Mouse (Mus musculus): Measurements from ENCODE around the gene Cyp1a2. TPM values are rescaled to one million over a fixed set of nuclear protein-coding genes. Genes with fewer than 3 reads are reported as not detected.
A peak's percentile ranks its signal among the peaks of the same experiment; 100 is the strongest.

Gene Cyp1a2
- polyA plus RNA-seq, 1 experiment from 2014 or later, result 0.07 TPM

DNA sequence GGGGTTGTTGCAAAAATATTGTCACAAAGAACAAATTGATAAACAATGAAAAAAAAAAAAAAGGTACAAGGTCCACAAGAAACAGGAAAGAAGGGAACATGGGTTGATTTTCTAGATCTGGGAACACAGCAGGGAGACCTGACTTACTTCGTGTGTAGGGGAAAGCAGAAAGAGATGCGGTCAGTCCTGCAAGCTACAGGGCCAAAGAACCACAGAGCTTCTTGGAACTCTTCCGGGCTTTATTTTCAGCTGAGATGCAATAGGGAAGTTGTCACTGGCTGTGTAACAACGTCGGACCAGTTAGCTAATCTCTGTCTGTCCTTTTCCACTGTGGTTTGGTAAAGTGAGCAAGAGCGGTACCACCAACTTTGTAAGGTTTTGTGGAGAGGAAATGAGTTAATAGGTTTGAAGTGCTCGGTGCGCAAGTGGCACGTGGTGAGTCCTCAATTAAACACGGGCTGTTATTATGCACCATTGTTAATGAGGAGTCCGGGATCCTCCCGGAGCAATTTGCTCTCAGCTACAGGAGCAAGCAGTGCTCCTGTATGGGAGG, 36.9 kb downstream of the Cyp1a2 start:
- H3K4me3 ChIP-seq (ENCODE audit: low read length), result no peak overlapping the region
- peaks cover 21% of the 10 kb centered on the region for H3K4me1 ChIP-seq (ENCODE audit: control insufficient read depth, insufficient read depth, low read length)
- no peak overlapping the region for H3K4me2 ChIP-seq (ENCODE audit: low read depth, low read length)
- no peaks in the 10 kb centered on the region for H3K9me3 ChIP-seq (replicated peaks; ENCODE audit: control insufficient read depth, low read length)
- no peak overlapping the region for H3K9ac ChIP-seq (ENCODE audit: low read length)
- no peak for ATAC-seq (replicated peaks; ENCODE audit: extremely low read depth, insufficient read depth, low FRiP score)
- H3K27ac ChIP-seq (ENCODE audit: low read length), result no peak overlapping the region
- no peaks in the 10 kb centered on the region for H3K27me3 ChIP-seq (ENCODE audit: control insufficient read depth, insufficient read depth, low read length)
- H3K36me3 ChIP-seq (ENCODE audit: control insufficient read depth, insufficient read depth), result no peaks in the 10 kb centered on the region; the same call in 1 of the 2 replicates
- WGBS, result 70% methylated on average over 12 of the region's 12 CpGs

DNA sequence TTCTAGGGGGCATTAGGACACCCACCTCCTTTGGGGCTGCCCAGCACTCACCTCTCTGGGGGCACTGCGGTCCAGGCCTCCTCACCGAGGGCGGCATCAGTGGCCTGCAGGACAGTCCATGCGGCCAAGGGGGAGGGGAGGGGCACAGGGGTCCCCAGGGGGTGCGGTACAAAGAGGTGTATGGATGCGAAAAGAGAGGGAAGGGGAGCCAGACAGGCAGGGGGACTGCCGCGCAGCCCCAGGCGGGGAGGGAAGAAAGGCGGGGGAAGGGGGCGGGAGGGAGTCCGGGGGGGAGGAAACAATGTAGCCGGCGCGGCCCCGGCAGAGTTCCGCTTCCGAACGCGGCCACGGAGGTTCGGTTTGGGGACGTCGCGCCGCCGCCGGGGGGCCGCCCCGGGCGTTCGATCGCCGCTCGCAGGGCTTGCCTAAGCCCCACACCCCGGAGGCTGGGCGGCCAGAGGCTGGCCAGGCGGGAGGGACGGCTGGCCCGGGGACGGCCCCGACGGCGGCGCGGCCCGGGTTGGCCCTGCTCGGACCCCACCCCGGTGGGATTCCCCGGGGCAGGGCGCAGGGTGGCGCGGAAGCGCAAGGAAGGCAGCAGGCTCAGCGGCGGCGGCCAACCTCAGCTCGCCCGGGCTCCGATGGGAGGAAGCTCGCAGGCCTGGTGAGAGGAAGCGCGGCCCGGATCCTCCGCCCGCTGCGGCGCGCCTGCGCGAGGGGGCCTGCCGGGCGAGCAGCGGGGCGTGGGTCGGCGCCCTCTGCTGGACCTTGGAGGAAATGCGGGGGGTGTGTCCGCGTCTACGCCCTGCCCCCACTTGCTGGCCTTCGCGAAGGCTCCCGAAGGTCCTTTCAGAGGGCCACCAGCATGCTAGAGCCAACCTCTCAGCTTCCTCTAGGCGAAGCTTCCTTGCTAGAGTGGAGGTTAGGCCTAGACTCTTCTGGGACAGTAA, 38.3 kb downstream of the Cyp1a2 start:
- ATAC-seq (replicated peaks; ENCODE audit: extremely low read depth, insufficient read depth, low FRiP score), result peak; percentile 87
- peak overlapping the region; percentile 85 for H3K4me3 ChIP-seq (ENCODE audit: low read length)
- no peaks in the 10 kb centered on the region for H3K27me3 ChIP-seq (ENCODE audit: control insufficient read depth, insufficient read depth, low read length)
- peak overlapping the region; percentile 96 for H3K27ac ChIP-seq (ENCODE audit: low read length)
- WGBS, result under 1% methylated on average over 84 of the region's 85 CpGs
- peak overlapping the region; percentile 88 for H3K4me2 ChIP-seq (ENCODE audit: low read depth, low read length)
- peaks cover 35% of the 10 kb centered on the region for H3K4me1 ChIP-seq (ENCODE audit: control insufficient read depth, insufficient read depth, low read length)
- no peaks in the 10 kb centered on the region; the same call in 1 of the 2 replicates for H3K36me3 ChIP-seq (ENCODE audit: control insufficient read depth, insufficient read depth)
- peak overlapping the region; percentile 98 for H3K9ac ChIP-seq (ENCODE audit: low read length)
- no peaks in the 10 kb centered on the region for H3K9me3 ChIP-seq (replicated peaks; ENCODE audit: control insufficient read depth, low read length)

DNA sequence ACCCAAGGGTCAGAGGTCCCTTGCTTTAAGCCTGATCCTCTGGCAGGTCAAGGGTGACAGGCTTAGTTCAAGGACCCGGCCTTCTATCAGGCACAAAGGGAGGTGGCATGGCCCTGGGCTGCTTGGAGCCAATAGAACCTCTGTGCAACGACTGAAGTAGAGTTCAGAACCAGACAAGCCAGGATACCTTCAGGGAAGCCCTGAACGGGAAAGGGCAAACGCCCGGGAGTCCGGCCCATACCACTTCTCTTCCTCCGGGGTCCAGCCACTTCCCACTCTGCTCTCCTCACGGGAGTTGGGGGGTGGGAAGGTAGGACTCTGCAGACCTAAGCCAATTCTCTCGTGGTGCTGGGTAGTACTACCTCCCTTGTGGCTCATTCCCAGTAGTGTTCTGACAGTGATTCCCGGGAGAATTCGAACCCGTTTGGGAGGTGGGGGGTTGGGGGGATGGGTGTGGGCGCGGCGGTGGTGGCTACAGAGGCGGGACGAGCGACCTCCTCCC, 39.0 kb downstream of the Cyp1a2 start:
- peak overlapping the region; percentile 85 for H3K4me3 ChIP-seq (ENCODE audit: low read length)
- no peaks in the 10 kb centered on the region for H3K9me3 ChIP-seq (replicated peaks; ENCODE audit: control insufficient read depth, low read length)
- peaks cover 42% of the 10 kb centered on the region for H3K4me1 ChIP-seq (ENCODE audit: control insufficient read depth, insufficient read depth, low read length)
- peak overlapping the region; percentile 88 for H3K4me2 ChIP-seq (ENCODE audit: low read depth, low read length)
- ATAC-seq (replicated peaks; ENCODE audit: extremely low read depth, insufficient read depth, low FRiP score), result no peak
- H3K36me3 ChIP-seq (ENCODE audit: control insufficient read depth, insufficient read depth), result no peaks in the 10 kb centered on the region; the same call in 1 of the 2 replicates
- H3K9ac ChIP-seq (ENCODE audit: low read length), result peak overlapping the region; percentile 98
- 2% methylated on average over 18 of the region's 18 CpGs for WGBS
- peak overlapping the region; percentile 96 for H3K27ac ChIP-seq (ENCODE audit: low read length)
- no peaks in the 10 kb centered on the region for H3K27me3 ChIP-seq (ENCODE audit: control insufficient read depth, insufficient read depth, low read length)

DNA sequence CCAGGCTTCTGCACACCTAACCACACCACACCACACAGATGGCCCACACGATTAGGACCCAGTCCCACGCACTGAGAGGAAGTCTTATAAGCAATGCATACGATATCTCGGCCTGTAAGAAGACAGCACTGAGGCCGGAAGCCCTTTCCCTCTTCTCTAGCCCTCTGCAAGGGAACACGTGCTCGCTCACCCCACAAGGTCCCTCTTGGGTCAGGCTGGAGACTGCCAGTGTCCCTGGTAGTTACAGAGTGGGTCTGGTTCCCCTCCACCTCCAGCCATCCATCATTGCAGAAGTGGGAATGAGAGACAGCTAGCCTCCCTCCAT, 39.7 kb downstream of the Cyp1a2 start:
- Histone ChIP-seq H3K9ac (ENCODE audit: low read length) (peak overlapping the region; percentile 98), H3K4me2 (ENCODE audit: low read depth, low read length) (peak overlapping the region; percentile 88), H3K27ac (ENCODE audit: low read length) (0 out of 2 replicates have a peak overlapping the region, but pooled peaks have one; percentile 11), H3K9me3 (replicated peaks; ENCODE audit: control insufficient read depth, low read length) (no peaks in the 10 kb centered on the region), H3K4me1 (ENCODE audit: control insufficient read depth, insufficient read depth, low read length) (peaks cover 49% of the 10 kb centered on the region), H3K36me3 (ENCODE audit: control insufficient read depth, insufficient read depth) (no peaks in the 10 kb centered on the region; the same call in 1 of the 2 replicates), H3K27me3 (ENCODE audit: control insufficient read depth, insufficient read depth, low read length) (no peaks in the 10 kb centered on the region), H3K4me3 (ENCODE audit: low read length) (peak overlapping the region; percentile 85)
- WGBS, result 38% methylated on average over 7 of the region's 7 CpGs
- ATAC-seq (replicated peaks; ENCODE audit: extremely low read depth, insufficient read depth, low FRiP score), result no peak

- H3K9ac ChIP-seq (ENCODE audit: low read length), result peak overlapping the region; percentile 98
- no peak for ATAC-seq (replicated peaks; ENCODE audit: extremely low read depth, insufficient read depth, low FRiP score)
- H3K27ac ChIP-seq (ENCODE audit: low read length), result peak overlapping the region; percentile 26; the same call in 1 of the 2 replicates
- peak overlapping the region; percentile 88 for H3K4me2 ChIP-seq (ENCODE audit: low read depth, low read length)
- no peaks in the 10 kb centered on the region for H3K9me3 ChIP-seq (replicated peaks; ENCODE audit: control insufficient read depth, low read length)
- no peaks in the 10 kb centered on the region; the same call in 1 of the 2 replicates for H3K36me3 ChIP-seq (ENCODE audit: control insufficient read depth, insufficient read depth)
- H3K27me3 ChIP-seq (ENCODE audit: control insufficient read depth, insufficient read depth, low read length), result no peaks in the 10 kb centered on the region
- 63% methylated on average over 9 of the region's 9 CpGs for WGBS
- H3K4me3 ChIP-seq (ENCODE audit: low read length), result peak overlapping the region; percentile 85
- peaks cover 54% of the 10 kb centered on the region for H3K4me1 ChIP-seq (ENCODE audit: control insufficient read depth, insufficient read depth, low read length)
Measured at GRCm38 (mm10) chr9:57643169-57643855, 40.2 kb downstream of the Cyp1a2 start.

DNA sequence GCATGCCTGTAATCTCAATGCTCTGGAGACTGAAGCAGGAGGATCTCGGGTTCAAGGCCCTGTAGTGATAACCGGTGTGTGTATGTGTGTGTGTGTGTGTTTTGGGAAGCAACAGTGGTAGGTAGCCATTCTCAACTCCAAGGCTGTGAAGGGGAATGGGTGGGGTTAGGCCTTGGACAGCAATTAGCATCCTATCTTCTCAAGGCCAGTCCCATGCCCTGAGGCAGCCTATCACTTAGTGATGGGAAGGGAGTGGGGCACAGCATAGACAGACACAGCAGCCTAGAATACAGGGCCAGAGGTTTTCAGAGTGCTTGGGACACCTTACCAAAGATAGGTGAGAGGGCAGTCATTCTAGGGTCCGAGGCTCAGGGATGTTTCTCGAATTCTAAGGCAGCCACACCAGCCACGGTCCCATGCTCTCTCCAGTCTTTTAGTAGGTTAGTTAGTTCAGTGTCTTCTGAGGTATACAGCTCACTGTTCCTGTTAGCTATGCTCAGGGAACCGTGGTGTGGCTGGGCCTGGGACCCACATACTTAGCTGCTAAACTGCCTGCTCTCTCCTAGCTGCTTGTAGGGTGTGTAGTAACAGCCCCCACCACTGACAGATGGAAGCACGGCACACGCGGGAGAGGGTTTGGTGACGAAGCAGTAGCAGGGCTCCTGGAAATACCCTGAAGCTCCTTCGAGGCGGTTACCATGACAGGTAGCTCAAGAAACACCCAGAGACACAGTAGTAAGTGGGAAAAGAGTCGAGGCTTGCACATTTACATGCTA, 41.5 kb downstream of the Cyp1a2 start:
- 78% methylated on average over 13 of the region's 13 CpGs for WGBS
- no peaks in the 10 kb centered on the region for H3K9me3 ChIP-seq (replicated peaks; ENCODE audit: control insufficient read depth, low read length)

GRCm38 (mm10) chr9:57641022-57641421, 42.5 kb downstream of the Cyp1a2 start:
- no peak overlapping the region; the same call in 1 of the 2 replicates for H3K4me3 ChIP-seq (ENCODE audit: low read length)
- no peak for ATAC-seq (replicated peaks; ENCODE audit: extremely low read depth, insufficient read depth, low FRiP score)
- peak overlapping the region; percentile 94 for H3K27ac ChIP-seq (ENCODE audit: low read length)
- H3K27me3 ChIP-seq (ENCODE audit: control insufficient read depth, insufficient read depth, low read length), result no peaks in the 10 kb centered on the region
- no peaks in the 10 kb centered on the region; the same call in 1 of the 2 replicates for H3K36me3 ChIP-seq (ENCODE audit: control insufficient read depth, insufficient read depth)
- WGBS, result 50% methylated on average over 1 of the region's 1 CpGs
- no peaks in the 10 kb centered on the region for H3K9me3 ChIP-seq (replicated peaks; ENCODE audit: control insufficient read depth, low read length)
- peaks cover 72% of the 10 kb centered on the region for H3K4me1 ChIP-seq (ENCODE audit: control insufficient read depth, insufficient read depth, low read length)
- H3K9ac ChIP-seq (ENCODE audit: low read length), result peak overlapping the region; percentile 66; the same call in 1 of the 2 replicates
- peak overlapping the region; percentile 54 for H3K4me2 ChIP-seq (ENCODE audit: low read depth, low read length)

More for the DNA sequence above, 41.5 kb downstream of the Cyp1a2 start:
- Histone ChIP-seq H3K4me2 (ENCODE audit: low read depth, low read length) (no peak overlapping the region; the same call in 1 of the 2 replicates), H3K9ac (ENCODE audit: low read length) (no peak overlapping the region), H3K27me3 (ENCODE audit: control insufficient read depth, insufficient read depth, low read length) (no peaks in the 10 kb centered on the region), H3K27ac (ENCODE audit: low read length) (no peak overlapping the region), H3K36me3 (ENCODE audit: control insufficient read depth, insufficient read depth) (no peaks in the 10 kb centered on the region; the same call in 1 of the 2 replicates), H3K4me3 (ENCODE audit: low read length) (no peak overlapping the region), H3K4me1 (ENCODE audit: control insufficient read depth, insufficient read depth, low read length) (peaks cover 67% of the 10 kb centered on the region)
- no peak for ATAC-seq (replicated peaks; ENCODE audit: extremely low read depth, insufficient read depth, low FRiP score)

- peaks cover 69% of the 10 kb centered on the region for H3K4me1 ChIP-seq (ENCODE audit: control insufficient read depth, insufficient read depth, low read length)
- H3K36me3 ChIP-seq (ENCODE audit: control insufficient read depth, insufficient read depth), result no peaks in the 10 kb centered on the region; the same call in 1 of the 2 replicates
- 7% methylated on average over 15 of the region's 15 CpGs for WGBS
- peak overlapping the region; percentile 54 for H3K4me2 ChIP-seq (ENCODE audit: low read depth, low read length)
- peak overlapping the region; percentile 24 for H3K4me3 ChIP-seq (ENCODE audit: low read length)
- no peaks in the 10 kb centered on the region for H3K27me3 ChIP-seq (ENCODE audit: control insufficient read depth, insufficient read depth, low read length)
- ATAC-seq (replicated peaks; ENCODE audit: extremely low read depth, insufficient read depth, low FRiP score), result peak; percentile 41
- peak overlapping the region; percentile 94 for H3K27ac ChIP-seq (ENCODE audit: low read length)
- no peaks in the 10 kb centered on the region for H3K9me3 ChIP-seq (replicated peaks; ENCODE audit: control insufficient read depth, low read length)
- H3K9ac ChIP-seq (ENCODE audit: low read length), result peak overlapping the region; percentile 66; the same call in 1 of the 2 replicates
Measured at GRCm38 (mm10) chr9:57640384-57640783, 43.1 kb downstream of the Cyp1a2 start.
